Mouse (Mus musculus) layer of hippocampus, postnatal 10 days (tissue): ENCODE data around the gene Bmyc. TPM values are rescaled to one million over a fixed set of nuclear protein-coding genes. Genes with fewer than 3 reads are reported as not detected.
"Not testable (repeated sequence)": the region's sequence is repeated elsewhere in the genome, so short reads cannot be mapped to it uniquely, and the experiment has no call there.

Source experiments
- DNase-seq, 2 experiments: peaks; one replicate each; pipeline ENCODE4 v3.0.0; 2021; ENCODE audit warnings: low spot score in 2 of 2
- long read RNA-seq: library from polyadenylated mRNA; stranded (forward); transcript quantifications from one replicate; pipeline ENCODE4 v2.0.0, GENCODE M21; 2023
- total RNA-seq, 2 experiments: library from RNA; stranded (reverse); gene quantifications; 2 replicates each; pipeline ENCODE4 v1.2.3; 2021

The Bmyc gene
- 10 to 100 TPM; 91.7 to 98.0 TPM for total RNA-seq
- long read RNA-seq, transcript Bmyc-201 (1 exons, 983 nt), result major isoform, 177 of 177 reads
- long read RNA-seq, partial matches to known transcripts, result 0 of 177 reads
- long read RNA-seq, other reads (novel, unspliced or antisense), result 0 of 177 reads

GRCm38 (mm10) chr2:25706643-25707481 lies at the start of gene Bmyc:
Gene Bmyc (plus strand): TSS chr2:25706739.
- DNase-seq, result peak; percentile 76 to 86

DNA sequence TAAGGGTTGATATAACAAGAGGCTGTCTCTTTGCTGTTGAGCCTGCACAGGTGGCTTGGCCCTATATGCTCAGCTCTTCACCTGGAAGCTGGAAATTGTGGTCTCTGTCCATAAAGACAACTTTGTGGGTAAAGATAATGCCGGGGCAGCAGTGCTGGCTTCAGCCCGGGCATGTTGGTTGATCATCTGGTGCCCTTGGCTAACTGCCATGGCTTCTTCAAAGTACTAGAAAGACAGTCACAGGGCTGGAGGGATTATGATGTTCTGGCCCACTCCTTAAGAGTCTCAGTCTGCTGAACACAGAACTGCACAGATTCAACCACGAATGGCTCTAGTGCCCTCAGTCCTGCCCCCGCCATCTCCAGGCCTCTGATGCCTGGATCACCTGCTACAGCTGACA lies 49.3 kb upstream of the Bmyc start:
- DNase-seq, result peak in 1 of 2 experiments; percentile 16

GRCm38 (mm10) chr2:25657652-25658051 lies 48.9 kb upstream of the Bmyc start, which contains the start of gene Lcn5:
Gene Lcn5 (plus strand): TSS chr2:25657952.
- no peak for DNase-seq

GRCm38 (mm10) chr2:25660279-25660678 lies 46.3 kb upstream of the Bmyc start:
- no peak for DNase-seq

DNA sequence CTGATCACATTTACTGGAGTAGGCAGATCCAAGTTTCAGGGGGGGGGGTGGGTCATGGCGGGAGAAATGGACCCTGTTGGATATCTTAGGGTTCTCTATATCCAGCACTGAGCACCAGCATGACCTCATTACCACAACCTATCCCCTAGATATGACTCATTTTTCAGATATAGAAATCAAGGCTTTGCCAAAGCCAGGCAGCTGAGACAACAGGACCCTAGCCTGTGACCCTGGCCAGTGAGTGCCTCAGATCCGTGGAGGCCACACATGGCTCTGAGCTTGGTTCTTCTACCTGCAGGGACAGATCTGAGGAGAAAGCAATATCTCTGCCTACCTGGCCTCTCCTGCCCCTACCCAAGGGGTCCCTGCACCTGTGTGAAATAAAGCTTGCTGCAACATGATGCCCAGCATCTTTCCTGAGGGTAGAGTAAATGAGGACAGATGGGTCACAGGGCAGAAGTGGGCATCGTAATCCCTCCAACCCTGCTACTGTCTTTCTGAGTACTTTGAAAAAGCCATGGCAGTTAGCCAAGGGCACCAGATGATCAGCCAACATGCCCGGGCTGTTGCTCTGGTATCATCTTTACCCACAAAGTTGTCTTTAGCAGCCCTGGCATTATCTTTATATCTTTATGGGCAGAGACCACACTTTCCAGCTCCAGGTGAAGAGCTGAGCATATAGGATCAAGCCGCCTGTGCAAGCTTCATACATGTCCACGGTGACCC lies 45.1 kb upstream of the Bmyc start:
- DNase-seq, result no peak

GRCm38 (mm10) chr2:25663511-25663910 lies 43.0 kb upstream of the Bmyc start:
- peak; percentile 67 to 72 for DNase-seq

GRCm38 (mm10) chr2:25664125-25664524 lies 42.4 kb upstream of the Bmyc start:
- no peak for DNase-seq

DNA sequence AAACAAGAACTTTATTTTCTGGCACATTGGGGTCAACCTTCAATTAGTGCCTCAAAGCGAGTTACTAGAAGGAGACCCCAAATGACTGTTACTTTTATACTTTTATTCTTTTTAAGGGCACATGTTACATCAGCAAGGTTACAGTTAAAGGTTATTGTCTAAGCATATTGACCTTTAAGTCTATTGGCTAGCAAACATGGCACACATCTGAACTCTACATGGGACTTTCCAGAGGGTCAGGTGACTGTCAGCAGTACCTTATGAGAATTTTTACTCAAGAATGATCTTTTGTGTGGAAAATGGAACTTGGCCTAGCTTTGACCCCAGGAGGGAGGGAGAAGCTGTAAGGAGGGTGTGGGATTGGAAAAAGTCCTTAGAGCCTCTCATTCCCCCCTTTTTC lies 40.0 kb upstream of the Bmyc start:
- DNase-seq, result no peak

GRCm38 (mm10) chr2:25676486-25676885 lies 30.1 kb upstream of the Bmyc start, which contains the start of gene Lcn6:
Gene Lcn6 (plus strand): TSS chr2:25676786.
- no peak for DNase-seq

DNA sequence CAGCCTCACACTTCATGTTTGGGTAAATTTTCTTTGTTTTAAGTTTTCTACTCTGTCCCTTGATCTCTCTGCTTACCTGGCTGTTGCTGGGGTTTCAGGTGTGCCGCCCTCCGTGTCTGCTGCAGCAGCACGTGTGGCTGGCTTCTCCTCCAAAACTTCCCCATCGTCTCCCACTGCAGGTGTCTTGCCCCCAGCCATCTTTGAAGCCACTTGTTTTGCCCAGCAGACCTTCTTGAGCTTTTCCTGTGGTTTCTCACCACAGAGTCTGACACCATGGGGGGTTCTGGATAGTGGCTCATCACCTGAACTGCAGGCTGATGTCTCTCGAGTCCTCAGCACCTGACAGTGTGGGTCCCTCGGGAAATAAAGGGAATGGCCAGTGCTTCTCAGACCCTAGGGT lies 27.0 kb upstream of the Bmyc start:
- DNase-seq, result no peak

DNA sequence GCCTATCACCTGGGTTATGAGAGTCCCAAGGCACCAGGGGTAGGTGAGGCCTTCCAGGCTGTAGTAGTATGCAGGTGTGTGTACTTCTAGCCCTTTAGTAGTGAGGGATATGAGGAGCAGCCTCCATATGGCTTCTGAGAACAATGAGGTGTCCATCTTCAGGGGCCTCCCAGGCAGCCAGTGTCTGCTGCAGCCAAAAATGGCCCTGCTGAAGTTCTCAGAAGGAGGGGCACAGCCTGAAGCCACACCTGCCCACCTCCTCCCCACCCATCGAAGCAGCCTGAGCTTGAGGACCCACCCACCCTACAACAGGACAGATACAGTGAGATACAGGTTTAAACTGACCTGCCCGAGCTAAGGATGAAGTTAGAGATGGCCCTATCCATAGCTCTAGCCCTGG lies 24.1 kb upstream of the Bmyc start, which contains the start of gene Lcn10:
TSS of gene Lcn10 (plus strand) at position 301 of the 400 bp plus-strand sequence.
- no peak for DNase-seq

DNA sequence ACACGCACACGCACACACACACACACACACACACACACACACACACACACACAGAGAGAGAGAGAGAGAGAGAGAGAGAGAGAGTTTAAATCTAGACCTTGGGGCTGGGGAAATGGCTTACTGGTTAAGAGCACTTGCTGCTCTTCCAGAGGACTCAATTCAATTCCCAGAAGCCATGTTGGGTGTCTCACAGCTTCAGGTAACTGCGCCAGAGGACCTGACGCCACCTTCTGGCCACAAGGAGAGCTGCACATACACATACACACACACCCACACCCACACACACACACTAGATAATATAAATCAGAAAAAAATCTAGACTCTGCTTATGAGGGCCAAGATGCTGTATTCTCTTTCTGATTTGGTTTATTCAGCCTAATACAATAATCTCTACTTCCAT lies 19.6 kb upstream of the Bmyc start:
- DNase-seq, result no peak

GRCm38 (mm10) chr2:25694605-25695004 lies 11.9 kb upstream of the Bmyc start:
- DNase-seq, result peak; percentile 69 to 75

DNA sequence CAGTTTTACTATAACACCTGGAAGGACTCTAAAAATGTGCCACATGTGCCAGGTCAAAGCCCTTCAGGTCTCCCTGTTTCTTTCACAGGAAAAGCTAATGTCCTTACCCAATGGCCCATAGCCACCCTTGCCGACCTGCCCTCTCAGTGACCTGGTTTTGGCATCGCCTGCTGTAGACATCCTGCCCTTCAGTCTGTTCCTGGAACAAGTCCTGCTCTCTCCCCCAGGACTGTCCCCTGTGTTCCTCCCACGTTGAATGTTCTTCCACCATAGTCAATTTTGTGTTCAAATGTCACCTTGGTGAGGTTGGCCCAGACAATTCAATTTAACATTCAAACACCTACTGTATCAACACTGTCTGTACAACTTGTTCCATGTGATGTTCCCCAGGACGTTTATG lies 9.6 kb upstream of the Bmyc start:
- peak in 1 of 2 experiments; percentile 3 for DNase-seq

GRCm38 (mm10) chr2:25698696-25699095 lies 7.8 kb upstream of the Bmyc start:
- no peak for DNase-seq

DNA sequence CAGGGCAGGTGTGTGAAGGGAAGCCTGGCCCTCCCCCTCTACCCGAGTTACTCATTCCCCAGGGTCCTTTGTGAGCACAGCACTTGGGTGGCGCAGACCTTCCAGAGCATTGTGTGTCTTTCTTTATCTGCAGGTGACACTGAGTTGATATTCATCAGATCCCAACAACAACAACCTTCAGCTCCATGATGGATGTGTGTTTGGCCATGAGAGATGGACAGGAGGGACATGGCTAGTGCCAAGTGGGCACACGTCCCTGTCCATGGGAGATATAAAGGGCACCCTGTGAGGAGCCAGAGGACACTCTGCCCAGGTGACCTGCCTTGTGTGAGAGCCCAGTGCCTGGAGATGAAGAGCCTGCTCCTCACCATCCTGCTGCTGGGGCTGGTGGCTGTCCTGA lies 6.8 kb upstream of the Bmyc start, which contains the start of gene Obp2a:
TSS of gene Obp2a (plus strand) at position 301 of the 400 bp plus-strand sequence.
- DNase-seq, result not testable (repeated sequence)

DNA sequence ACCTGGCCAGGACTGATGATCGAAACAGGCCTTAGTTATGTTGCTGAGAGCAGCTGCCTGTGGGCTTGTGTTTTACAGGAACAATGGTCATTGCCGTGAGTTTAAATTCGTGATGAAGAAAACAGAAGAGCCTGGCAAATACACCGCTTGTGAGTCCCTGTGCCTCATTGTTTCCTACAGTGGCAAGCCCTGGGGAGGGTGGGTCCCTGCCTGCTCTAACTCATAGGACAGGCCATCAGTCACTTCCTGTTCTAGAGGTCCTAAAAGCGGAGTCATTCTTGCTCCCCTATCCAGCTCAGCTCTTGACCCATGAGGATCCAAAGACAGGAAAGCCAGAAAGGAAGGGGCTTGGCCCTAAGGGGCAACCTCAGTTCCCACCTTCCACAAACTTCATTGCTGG lies 5.5 kb upstream of the Bmyc start:
- no peak for DNase-seq

GRCm38 (mm10) chr2:25703706-25704105 lies 2.8 kb upstream of the Bmyc start:
- peak in 1 of 2 experiments; percentile 5 for DNase-seq

DNA sequence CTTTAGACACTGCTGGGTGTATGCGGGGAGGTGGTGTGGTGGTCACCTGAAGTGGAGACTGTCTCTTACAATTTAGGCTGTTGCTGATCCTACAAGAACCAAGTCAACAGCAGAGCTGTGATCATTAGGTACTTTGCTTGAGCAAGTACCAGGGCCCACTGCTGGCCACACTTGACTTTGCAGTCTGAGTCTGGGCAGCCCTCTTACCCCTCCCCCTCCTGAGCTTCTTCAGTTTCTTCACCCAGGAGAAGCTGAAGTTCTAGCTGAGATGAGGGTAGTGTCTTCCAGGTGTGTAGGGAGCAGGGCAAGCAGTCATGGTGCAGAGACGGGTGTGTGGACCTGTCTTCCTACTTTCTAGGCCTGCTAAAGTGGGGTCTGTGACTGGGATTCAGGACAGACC lies 1.6 kb downstream of the Bmyc start:
- DNase-seq, result peak; percentile 45 to 57

- not testable (repeated sequence) for DNase-seq
Observed at GRCm38 (mm10) chr2:25709056-25709455, 2.5 kb downstream of the Bmyc start.

- DNase-seq, result not testable (repeated sequence)
Observed at GRCm38 (mm10) chr2:25709791-25710190, 3.3 kb downstream of the Bmyc start.

DNA sequence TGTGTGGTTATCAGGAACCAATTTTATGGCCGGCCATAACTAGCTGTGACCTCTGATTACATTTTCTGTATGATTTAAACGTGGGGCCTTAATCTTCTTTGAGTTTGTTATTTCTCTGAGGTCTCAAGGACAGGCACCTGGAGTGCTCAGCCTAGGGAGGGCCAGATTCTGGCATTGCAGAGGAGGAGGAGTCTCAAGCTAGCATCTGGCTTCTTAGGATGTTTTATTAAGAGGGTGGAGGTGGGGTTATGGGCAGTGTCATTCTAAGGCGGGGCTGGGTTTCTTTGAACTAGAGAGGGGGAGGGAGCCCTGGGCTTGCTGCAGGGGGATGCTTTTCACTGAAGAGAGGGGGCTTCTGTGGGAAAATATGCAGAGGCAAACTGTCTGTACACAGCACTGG lies 5.1 kb downstream of the Bmyc start:
- DNase-seq, result not testable (repeated sequence)
